Mouse (Mus musculus) limb, embryonic 11.5 days (tissue): ENCODE results near the gene Lrrc1. TPM values are rescaled to one million over a fixed set of nuclear protein-coding genes. Genes with fewer than 3 reads are reported as not detected.
A peak's percentile ranks its signal among the peaks of the same experiment; 100 is the strongest.

Source experiments
- ATAC-seq: fragments of 200-750 bp; cut with Nextera tagmentation; 2 replicates; pipeline ENCODE4 v1.8.0; 2017; ENCODE audit warnings: low read depth; ENCODE audit not compliant: insufficient number of reproducible peaks, low FRiP score, low TSS enrichment
- DNase-seq: peaks from one replicate; pipeline ENCODE4 v3.0.0-alpha.2; 2015; ENCODE audit warnings: low spot score
- H3K27ac ChIP-seq: fragments of 300-500 bp; sonication (generic); replicated peaks from 2 replicates; pipeline ENCODE4 v1.5.1; 2014; ENCODE audit warnings: low read depth, mild to moderate bottlenecking, low read length
- H3K27me3 ChIP-seq: fragments of 300-500 bp; sonication (generic); 2 replicates; pipeline ENCODE4 v1.6.1; 2014; ENCODE audit warnings: mild to moderate bottlenecking, low read length, mixed read lengths; ENCODE audit not compliant: control insufficient read depth, insufficient read depth
- H3K36me3 ChIP-seq: fragments of 300-500 bp; sonication (generic); 2 replicates; pipeline ENCODE4 v1.6.1; 2014; ENCODE audit warnings: mild to moderate bottlenecking, low read length, moderate library complexity, mixed read lengths; ENCODE audit not compliant: control insufficient read depth, insufficient read depth
- H3K4me1 ChIP-seq: fragments of 300-500 bp; sonication (generic); 2 replicates; pipeline ENCODE4 v1.6.1; 2014; ENCODE audit warnings: low read length, mixed read lengths; ENCODE audit not compliant: control insufficient read depth, insufficient read depth
- H3K4me2 ChIP-seq: fragments of 300-500 bp; sonication (generic); 2 replicates; pipeline ENCODE4 v1.6.1; 2014; ENCODE audit warnings: low read depth, mild to moderate bottlenecking, moderate library complexity; ENCODE audit not compliant: severe bottlenecking
- H3K4me3 ChIP-seq: fragments of 300-500 bp; sonication (generic); 2 replicates; pipeline ENCODE4 v1.5.1; 2014; ENCODE audit warnings: low read depth, low read length
- H3K9ac ChIP-seq: fragments of 300-500 bp; sonication (generic); 2 replicates; pipeline ENCODE4 v1.6.1; 2014; ENCODE audit warnings: mild to moderate bottlenecking, low read length
- H3K9me3 ChIP-seq: fragments of 300-500 bp; sonication (generic); 2 replicates; pipeline ENCODE4 v1.6.1; 2016; ENCODE audit warnings: low read length; ENCODE audit not compliant: control insufficient read depth
- WGBS: fragments of 180-500 bp; shearing (Covaris S2); extraction: QIAGEN DNeasy Blood & Tissue Kit; methylation state at CpG from one replicate; pipeline ENCODE4 v1.1.7; 2014; 5-methylcytosine and 5-hydroxymethylcytosine counted together
- polyA plus RNA-seq: library from polyadenylated mRNA; unstranded; fragments of >200 nt; fragmentation: Nextera tagmentation; extraction: Ambion mirVana; gene quantifications from 2 replicates; pipeline ENCODE4 v1.2.1, GENCODE M21; 2014

The Lrrc1 gene
- polyA plus RNA-seq, 1 experiment from 2014 or later, result 7.1 TPM

- ATAC-seq (no peak), DNase-seq (no peak)
- no peaks in the 10 kb centered on the region for H3K4me1 ChIP-seq
These were observed 20.9 kb downstream of the Lrrc1 start for GRCm38 (mm10) chr9:77523793-77524192.

GRCm38 (mm10) chr9:77522476-77522875, 22.2 kb downstream of the Lrrc1 start:
- ATAC-seq, result 0 out of 2 replicates have a peak, but pooled peaks have one; percentile 22

More at GRCm38 (mm10) chr9:77523793-77524192, 20.9 kb downstream of the Lrrc1 start:
- H3K4me3 ChIP-seq, result no peak overlapping the region
- H3K36me3 ChIP-seq, result no peaks in the 10 kb centered on the region
- H3K9ac ChIP-seq, result no peak overlapping the region
- no peaks in the 10 kb centered on the region for H3K27me3 ChIP-seq
- H3K9me3 ChIP-seq, result no peaks in the 10 kb centered on the region
- WGBS, result 96% methylated on average over 4 of the region's 4 CpGs
- no peak overlapping the region for H3K4me2 ChIP-seq
- no peak overlapping the region for H3K27ac ChIP-seq

DNA sequence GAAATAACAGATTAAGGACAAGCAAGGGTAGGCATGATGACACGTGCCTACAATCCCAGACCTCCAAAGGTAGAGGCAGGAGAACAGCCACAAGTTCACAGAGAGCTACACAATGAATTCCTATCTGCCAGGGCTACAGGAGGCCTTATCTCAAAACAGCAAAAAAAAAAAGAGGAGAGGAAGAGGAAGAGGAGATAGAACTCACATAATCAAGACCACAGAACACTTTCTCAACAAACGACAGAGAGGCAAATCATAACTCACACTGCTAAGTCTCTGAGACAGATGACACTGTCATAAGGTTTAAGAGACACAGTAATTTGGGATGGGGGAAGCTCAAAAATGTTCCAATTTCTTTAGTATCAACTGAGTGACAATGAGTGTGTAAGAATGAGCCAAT, 25.5 kb downstream of the Lrrc1 start:
- no peaks in the 10 kb centered on the region for H3K9me3 ChIP-seq
- peaks cover 7% of the 10 kb centered on the region; the same call in 1 of the 2 replicates for H3K4me1 ChIP-seq
- ATAC-seq (no peak), DNase-seq (no peak)
- H3K36me3 ChIP-seq, result no peaks in the 10 kb centered on the region
- H3K9ac ChIP-seq, result no peak overlapping the region
- H3K27ac ChIP-seq, result no peak overlapping the region
- 80% methylated on average over 2 of the region's 2 CpGs for WGBS
- no peak overlapping the region for H3K4me2 ChIP-seq
- H3K4me3 ChIP-seq, result no peak overlapping the region
- no peaks in the 10 kb centered on the region for H3K27me3 ChIP-seq

More at GRCm38 (mm10) chr9:77522476-77522875, 22.2 kb downstream of the Lrrc1 start:
- Histone ChIP-seq H3K36me3 (no peaks in the 10 kb centered on the region), H3K4me1 (no peaks in the 10 kb centered on the region), H3K9ac (no peak overlapping the region), H3K4me2 (no peak overlapping the region), H3K4me3 (no peak overlapping the region), H3K27me3 (no peaks in the 10 kb centered on the region), H3K9me3 (no peaks in the 10 kb centered on the region), H3K27ac (no peak overlapping the region)
- DNase-seq, result no peak
- WGBS, result 91% methylated on average over 3 of the region's 3 CpGs

- WGBS, result 83% methylated on average over 7 of the region's 7 CpGs
These were observed 27.8 kb downstream of the Lrrc1 start for GRCm38 (mm10) chr9:77516782-77517364.

DNA sequence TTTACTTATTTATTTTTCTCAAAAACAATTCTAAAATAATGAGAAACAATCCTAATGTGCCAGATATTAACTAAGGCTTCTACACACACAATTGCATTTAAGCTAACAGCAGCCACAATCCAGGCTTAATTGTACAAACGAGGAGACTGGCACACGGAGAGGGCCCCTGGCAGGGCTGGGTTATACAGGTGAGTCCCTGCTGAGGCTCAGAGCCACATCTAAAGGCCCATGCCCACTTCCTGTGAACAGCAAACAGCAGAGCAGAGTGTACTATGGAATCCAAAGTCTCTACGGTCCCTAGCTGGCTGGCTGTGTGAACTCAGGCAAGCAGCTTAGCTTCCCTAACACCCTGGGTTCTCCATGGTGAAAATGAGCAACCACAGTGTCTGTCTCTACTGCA, 30.8 kb downstream of the Lrrc1 start:
- DNase-seq (no peak), ATAC-seq (no peak)
- Histone ChIP-seq H3K4me1 (peaks cover 7% of the 10 kb centered on the region; the same call in 1 of the 2 replicates), H3K4me3 (no peak overlapping the region), H3K9ac (no peak overlapping the region), H3K36me3 (no peaks in the 10 kb centered on the region), H3K9me3 (no peaks in the 10 kb centered on the region), H3K27ac (no peak overlapping the region), H3K27me3 (no peaks in the 10 kb centered on the region), H3K4me2 (no peak overlapping the region)
- 60% methylated on average over 3 of the region's 3 CpGs for WGBS

More at GRCm38 (mm10) chr9:77516782-77517364, 27.8 kb downstream of the Lrrc1 start:
- Histone ChIP-seq H3K4me3 (no peak overlapping the region), H3K9me3 (no peaks in the 10 kb centered on the region), H3K4me1 (peaks cover 7% of the 10 kb centered on the region; the same call in 1 of the 2 replicates), H3K27me3 (no peaks in the 10 kb centered on the region), H3K27ac (no peak overlapping the region), H3K36me3 (no peaks in the 10 kb centered on the region), H3K4me2 (no peak overlapping the region), H3K9ac (no peak overlapping the region)
- ATAC-seq, result no peak
- DNase-seq, result no peak

- 63% methylated on average over 6 of the region's 6 CpGs for WGBS
- ATAC-seq, result no peak
These were observed 32.5 kb downstream of the Lrrc1 start for GRCm38 (mm10) chr9:77512220-77512619.

GRCm38 (mm10) chr9:77510574-77510973, 34.1 kb downstream of the Lrrc1 start:
- 88% methylated on average over 8 of the region's 8 CpGs for WGBS
- no peak overlapping the region for H3K27ac ChIP-seq
- DNase-seq, result no peak
- H3K4me2 ChIP-seq, result no peak overlapping the region
- no peaks in the 10 kb centered on the region for H3K27me3 ChIP-seq
- no peak for ATAC-seq
- no peaks in the 10 kb centered on the region for H3K9me3 ChIP-seq
- H3K4me1 ChIP-seq, result peaks cover 7% of the 10 kb centered on the region; the same call in 1 of the 2 replicates
- H3K9ac ChIP-seq, result no peak overlapping the region
- no peak overlapping the region for H3K4me3 ChIP-seq
- no peaks in the 10 kb centered on the region for H3K36me3 ChIP-seq

More at GRCm38 (mm10) chr9:77512220-77512619, 32.5 kb downstream of the Lrrc1 start:
- Histone ChIP-seq H3K27me3 (no peaks in the 10 kb centered on the region), H3K4me2 (no peak overlapping the region), H3K4me1 (peaks cover 7% of the 10 kb centered on the region; the same call in 1 of the 2 replicates), H3K9me3 (no peaks in the 10 kb centered on the region), H3K27ac (no peak overlapping the region), H3K4me3 (no peak overlapping the region), H3K36me3 (no peaks in the 10 kb centered on the region), H3K9ac (no peak overlapping the region)
- DNase-seq, result no peak

DNA sequence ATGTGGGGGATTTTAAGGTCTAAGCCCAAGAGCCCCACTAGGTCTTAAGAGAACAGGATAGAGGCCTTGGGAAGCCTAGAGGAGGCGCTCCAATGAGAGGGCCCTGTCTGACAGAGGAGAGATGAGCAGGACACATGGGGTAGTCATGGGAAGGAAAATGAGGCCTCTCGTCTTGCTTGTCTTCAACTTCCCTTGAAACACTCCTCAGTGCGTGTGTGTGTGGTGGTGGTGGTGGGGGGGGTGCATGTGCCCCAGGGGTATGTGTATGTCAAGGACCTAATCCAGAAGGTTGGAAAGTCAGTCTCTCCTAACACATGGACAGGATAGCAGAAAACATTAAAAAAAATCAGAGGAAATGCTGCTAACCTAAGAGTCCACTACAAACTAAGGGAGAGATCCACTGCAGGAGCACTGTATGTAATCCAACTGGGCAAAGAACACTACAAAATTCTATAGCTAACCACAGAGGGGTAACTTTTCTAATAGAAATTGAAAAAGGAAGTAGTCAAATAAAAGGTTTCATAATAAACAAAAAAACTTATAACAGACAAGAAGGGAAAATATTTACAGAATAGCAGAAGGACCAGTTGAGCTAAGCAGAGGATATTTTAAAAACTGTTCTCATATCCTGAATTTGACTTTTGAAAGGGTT, 36.8 kb downstream of the Lrrc1 start:
- DNase-seq (no peak), ATAC-seq (no peak)
- 89% methylated on average over 3 of the region's 3 CpGs for WGBS
- Histone ChIP-seq H3K4me3 (no peak overlapping the region), H3K27me3 (no peaks in the 10 kb centered on the region), H3K4me2 (no peak overlapping the region), H3K4me1 (no peaks in the 10 kb centered on the region), H3K36me3 (no peaks in the 10 kb centered on the region), H3K9me3 (no peaks in the 10 kb centered on the region), H3K9ac (no peak overlapping the region), H3K27ac (no peak overlapping the region)
